Mouse (Mus musculus) midbrain, embryonic 14.5 days (tissue): ENCODE measurements at regions not wholly inside any gene's neighbourhood (a gene's known extent, or its start where the extent isn't known, plus 50 kb on each side); places are given as distances from the start of the nearest gene placed in this dataset.

ENCODE experiments used
- ATAC-seq: fragments of 200-750 bp; cut with Nextera tagmentation; 2 replicates; pipeline ENCODE4 v1.8.0; 2017; ENCODE audit warnings: moderate number of reproducible peaks, moderate library complexity; ENCODE audit not compliant: low FRiP score, low TSS enrichment
- DNase-seq: peaks from one replicate; pipeline ENCODE4 v3.0.0-alpha.2; 2015
- H3K27ac ChIP-seq: fragments of 300-500 bp; sonication (generic); replicated peaks from 2 replicates; pipeline ENCODE4 v1.5.1; 2014; ENCODE audit warnings: mild to moderate bottlenecking, low read depth, low read length, moderate library complexity
- H3K27me3 ChIP-seq: fragments of 300-500 bp; sonication (generic); 2 replicates; pipeline ENCODE4 v1.6.1; 2014; ENCODE audit warnings: low read length, control low read depth, mixed read lengths; ENCODE audit not compliant: control insufficient read depth, insufficient read depth
- H3K36me3 ChIP-seq: fragments of 300-500 bp; sonication (generic); 2 replicates; pipeline ENCODE4 v1.6.1; 2014; ENCODE audit warnings: low read length, control low read depth; ENCODE audit not compliant: control insufficient read depth, insufficient read depth
- H3K4me1 ChIP-seq: fragments of 300-500 bp; sonication (generic); 2 replicates; pipeline ENCODE4 v1.6.1; 2014; ENCODE audit warnings: mild to moderate bottlenecking, antibody characterized with exemption, low read length, control low read depth; ENCODE audit not compliant: control insufficient read depth, insufficient read depth
- H3K4me2 ChIP-seq: fragments of 300-500 bp; sonication (generic); 2 replicates; pipeline ENCODE4 v1.6.1; 2014; ENCODE audit warnings: mild to moderate bottlenecking, low read length, moderate library complexity
- H3K4me3 ChIP-seq: fragments of 300-500 bp; sonication (generic); replicated peaks from 2 replicates; pipeline ENCODE4 v1.5.1; 2014; ENCODE audit warnings: low read depth, low read length
- H3K9ac ChIP-seq: fragments of 300-500 bp; sonication (generic); replicated peaks from 2 replicates; pipeline ENCODE4 v1.6.1; 2014; ENCODE audit warnings: mild to moderate bottlenecking, low read length, moderate library complexity
- H3K9me3 ChIP-seq: fragments of 300-500 bp; sonication (generic); 2 replicates; pipeline ENCODE4 v1.6.1; 2016; ENCODE audit warnings: low read length, control low read depth, mixed read lengths; ENCODE audit not compliant: control insufficient read depth
- WGBS: fragments of 180-500 bp; shearing (Covaris S2); extraction: QIAGEN DNeasy Blood & Tissue Kit; methylation state at CpG from one replicate; pipeline ENCODE4 v1.1.7; 2014; 5-methylcytosine and 5-hydroxymethylcytosine counted together

DNA sequence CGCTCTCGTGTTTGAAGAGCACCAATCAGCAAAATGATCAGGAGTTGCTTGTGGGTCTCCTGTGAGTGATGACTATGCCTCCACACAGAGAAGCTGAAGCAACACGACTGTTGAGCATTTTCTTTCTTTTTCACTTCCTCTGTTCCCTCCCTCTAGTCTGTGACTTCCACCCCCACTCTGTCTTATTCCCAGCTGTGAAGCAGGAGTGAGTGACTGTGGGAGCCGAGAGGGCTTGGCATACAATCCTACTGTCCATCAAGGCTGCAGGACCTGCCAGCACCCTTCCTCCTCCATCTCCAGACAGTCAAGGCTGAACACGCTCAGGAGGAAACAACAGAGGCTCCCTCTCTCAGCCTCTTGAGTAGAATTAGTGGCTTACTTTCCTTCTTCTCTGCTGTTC lies 401.3 kb downstream of the Plcl1 start:
- H3K9ac ChIP-seq: no peak overlapping the region
- no peaks in the 10 kb centered on the region for H3K27me3 ChIP-seq
- H3K4me1 ChIP-seq: no peaks in the 10 kb centered on the region
- no peaks in the 10 kb centered on the region for H3K9me3 ChIP-seq
- no peak overlapping the region for H3K4me3 ChIP-seq
- DNase-seq (no peak), ATAC-seq (no peak)
- H3K4me2 ChIP-seq: no peak overlapping the region
- H3K36me3 ChIP-seq: no peaks in the 10 kb centered on the region
- no peak overlapping the region for H3K27ac ChIP-seq
- 77% methylated on average over 5 of the region's 5 CpGs for WGBS

DNA sequence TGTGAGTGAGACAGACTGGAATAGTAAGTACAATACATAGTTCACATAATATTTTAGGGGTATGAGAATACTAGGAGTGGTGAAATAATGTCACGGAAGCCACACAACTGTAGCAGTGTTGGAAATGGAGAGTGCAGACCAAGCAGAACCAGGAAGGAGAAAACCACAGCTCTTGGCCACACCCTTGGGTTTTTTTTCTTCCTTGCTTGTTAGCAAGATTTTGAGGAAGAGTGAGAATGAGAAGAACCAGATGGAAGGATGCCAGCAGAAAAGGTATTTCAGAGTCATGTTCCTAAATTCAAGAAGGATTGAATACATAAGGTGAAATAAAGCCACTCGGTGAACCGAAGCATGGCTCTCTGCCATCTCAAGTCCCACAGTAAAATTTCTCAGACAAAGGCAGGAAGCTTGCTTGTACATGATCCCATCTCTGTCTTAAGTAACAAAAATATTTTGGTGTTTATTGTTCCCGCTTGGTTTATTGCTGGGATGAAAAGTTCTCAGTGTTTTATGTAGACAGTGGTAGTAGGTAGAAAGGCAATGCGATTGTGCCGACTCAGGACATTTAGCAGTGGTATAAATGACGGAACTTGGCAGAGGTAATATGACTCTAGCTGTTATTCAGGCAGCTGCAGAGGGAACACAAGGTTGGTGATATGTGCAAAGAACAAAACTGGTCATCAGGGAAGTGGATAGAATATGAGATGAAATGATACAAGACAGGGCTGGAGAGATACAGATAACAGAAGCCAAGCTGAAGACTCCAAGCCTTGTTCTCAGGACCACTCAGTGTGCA lies 403.2 kb downstream of the Plcl1 start:
- H3K27ac ChIP-seq: no peak overlapping the region
- no peak overlapping the region for H3K9ac ChIP-seq
- ATAC-seq (no peak), DNase-seq (no peak)
- no peaks in the 10 kb centered on the region for H3K4me1 ChIP-seq
- H3K4me3 ChIP-seq: no peak overlapping the region
- no peaks in the 10 kb centered on the region for H3K9me3 ChIP-seq
- no peaks in the 10 kb centered on the region for H3K36me3 ChIP-seq
- WGBS: 91% methylated on average over 7 of the region's 7 CpGs
- H3K27me3 ChIP-seq: no peaks in the 10 kb centered on the region
- no peak overlapping the region for H3K4me2 ChIP-seq

DNA sequence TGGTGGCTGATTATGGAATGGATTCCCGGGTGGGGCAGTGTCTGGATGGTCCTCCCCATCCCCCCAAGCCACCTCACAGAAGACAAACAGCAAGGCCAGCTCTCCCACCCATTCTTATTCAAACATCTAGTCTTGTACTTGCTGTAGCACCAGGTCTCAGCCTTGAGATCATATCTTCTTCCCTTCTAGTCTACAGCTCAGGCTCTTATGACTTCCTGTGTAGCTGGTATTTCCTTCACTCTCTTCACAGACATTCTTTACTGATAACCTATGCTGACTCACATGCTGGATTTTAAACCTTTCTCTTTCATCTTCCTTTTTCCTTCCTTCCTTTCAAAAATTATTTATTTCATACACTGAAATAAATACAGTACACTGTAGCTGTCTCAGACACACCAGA lies 406.8 kb downstream of the Plcl1 start:
- Histone ChIP-seq H3K27me3 (no peaks in the 10 kb centered on the region), H3K27ac (no peak overlapping the region), H3K9ac (no peak overlapping the region), H3K4me3 (no peak overlapping the region), H3K4me1 (no peaks in the 10 kb centered on the region), H3K9me3 (no peaks in the 10 kb centered on the region), H3K4me2 (no peak overlapping the region), H3K36me3 (no peaks in the 10 kb centered on the region)
- 82% methylated on average over 1 of the region's 1 CpGs for WGBS
- DNase-seq (no peak), ATAC-seq (no peak)

DNA sequence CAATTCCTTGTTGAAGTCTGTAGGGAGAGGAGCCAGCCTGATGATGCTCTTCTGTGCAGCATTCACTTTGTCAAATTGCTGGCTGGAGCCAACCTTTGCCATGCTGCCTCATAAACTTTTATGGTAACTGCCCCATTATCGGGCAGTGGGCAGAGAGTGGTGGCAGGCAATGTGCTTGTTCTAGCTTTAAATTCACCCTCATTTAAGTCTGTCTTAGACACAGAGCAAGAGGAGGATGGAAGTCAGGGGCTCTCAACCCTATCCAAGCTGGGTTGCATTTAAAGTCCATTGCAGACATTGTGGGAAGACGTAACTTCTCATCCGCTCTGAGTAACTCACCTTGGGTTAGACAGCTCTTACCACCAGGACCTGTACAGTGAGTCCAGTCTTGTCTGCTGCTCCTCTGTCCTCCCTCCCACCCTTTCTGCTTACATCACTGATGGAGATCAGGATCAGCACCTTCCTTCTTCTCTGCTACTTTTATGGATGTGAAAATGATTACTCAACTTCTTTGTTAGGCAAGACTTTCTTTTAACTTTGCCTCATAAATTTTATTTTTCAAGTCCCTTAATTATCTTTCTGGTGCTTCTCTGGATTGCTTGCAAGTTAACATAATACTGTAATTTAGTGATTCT lies 415.3 kb downstream of the Plcl1 start:
- Histone ChIP-seq H3K36me3 (no peaks in the 10 kb centered on the region), H3K9me3 (no peaks in the 10 kb centered on the region), H3K4me1 (no peaks in the 10 kb centered on the region), H3K4me3 (no peak overlapping the region), H3K27ac (no peak overlapping the region), H3K27me3 (no peaks in the 10 kb centered on the region), H3K4me2 (no peak overlapping the region), H3K9ac (no peak overlapping the region)
- WGBS: 91% methylated on average over 3 of the region's 3 CpGs
- DNase-seq: no peak
- no peak for ATAC-seq

DNA sequence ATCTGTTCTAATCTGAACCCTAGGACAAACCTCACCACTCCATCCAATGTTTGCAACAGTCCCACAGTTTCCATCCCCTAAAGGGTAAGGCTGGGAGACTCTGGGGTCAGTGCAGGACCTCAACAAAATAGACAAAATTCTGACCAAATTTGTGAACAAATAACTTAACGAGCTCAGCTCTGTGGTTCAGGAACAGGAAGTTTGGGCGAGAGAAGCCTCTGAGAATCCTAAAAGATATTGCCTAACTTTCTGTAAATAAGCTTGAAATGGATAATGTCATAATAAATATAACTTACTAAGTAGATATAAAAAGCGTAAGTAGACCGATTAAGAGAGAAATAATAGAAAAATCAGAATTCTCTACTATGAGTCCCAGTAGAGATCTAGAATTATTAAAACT lies 416.9 kb downstream of the Plcl1 start:
- 93% methylated on average over 4 of the region's 4 CpGs for WGBS
- no peaks in the 10 kb centered on the region for H3K27me3 ChIP-seq
- H3K36me3 ChIP-seq: no peaks in the 10 kb centered on the region
- no peak overlapping the region for H3K4me2 ChIP-seq
- no peak overlapping the region for H3K9ac ChIP-seq
- no peak for DNase-seq
- no peak overlapping the region for H3K27ac ChIP-seq
- H3K9me3 ChIP-seq: no peaks in the 10 kb centered on the region
- no peaks in the 10 kb centered on the region for H3K4me1 ChIP-seq
- H3K4me3 ChIP-seq: no peak overlapping the region
- no peak for ATAC-seq

DNA sequence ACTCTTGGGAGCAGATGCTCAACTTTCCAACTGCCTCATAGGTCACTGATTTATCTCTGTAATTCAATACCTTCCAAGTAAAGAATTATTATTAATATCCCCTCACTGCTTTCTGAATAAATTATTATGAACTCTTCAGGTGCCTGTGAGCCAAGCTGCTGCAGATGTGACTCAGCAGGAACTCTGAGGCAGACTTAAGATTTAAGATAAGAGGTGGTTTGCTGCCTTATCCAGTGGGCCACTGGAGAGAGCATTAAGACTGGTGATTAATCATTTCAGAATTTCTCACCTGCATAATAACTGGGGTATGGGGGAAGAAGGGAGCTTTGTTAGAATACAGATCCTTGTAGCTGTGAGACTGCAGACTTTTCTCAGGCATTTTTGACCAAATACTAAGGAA lies 421.5 kb downstream of the Plcl1 start:
- no peaks in the 10 kb centered on the region for H3K9me3 ChIP-seq
- DNase-seq: no peak
- ATAC-seq: no peak
- no peak overlapping the region for H3K9ac ChIP-seq
- no peak overlapping the region for H3K4me2 ChIP-seq
- H3K4me3 ChIP-seq: no peak overlapping the region
- no peaks in the 10 kb centered on the region for H3K4me1 ChIP-seq
- no peaks in the 10 kb centered on the region for H3K36me3 ChIP-seq
- no peaks in the 10 kb centered on the region for H3K27me3 ChIP-seq
- no peak overlapping the region for H3K27ac ChIP-seq

DNA sequence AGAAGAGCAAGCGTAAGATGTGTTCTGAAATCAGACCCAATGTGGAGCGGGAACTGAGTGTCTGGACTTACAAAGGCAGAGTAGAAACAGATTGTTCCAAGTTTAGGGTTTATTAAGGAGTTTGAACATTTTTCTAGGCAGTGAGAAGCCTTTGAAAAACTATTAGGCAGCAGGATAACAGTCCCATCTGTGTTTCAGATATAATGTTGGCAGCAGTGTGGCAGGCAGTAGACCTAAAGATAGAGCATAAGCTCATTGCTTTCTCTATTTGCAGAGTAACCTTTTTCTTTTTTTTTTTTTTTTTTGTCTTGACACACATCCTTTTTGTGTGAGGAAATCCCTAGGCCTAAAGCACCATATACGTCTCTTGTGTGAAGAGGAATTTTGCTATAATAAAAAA lies 429.6 kb downstream of the Plcl1 start:
- no peaks in the 10 kb centered on the region for H3K9me3 ChIP-seq
- no peak for DNase-seq
- H3K4me2 ChIP-seq: no peak overlapping the region
- 92% methylated on average over 3 of the region's 3 CpGs for WGBS
- H3K4me1 ChIP-seq: no peaks in the 10 kb centered on the region
- H3K27ac ChIP-seq: no peak overlapping the region
- H3K9ac ChIP-seq: no peak overlapping the region
- no peaks in the 10 kb centered on the region for H3K36me3 ChIP-seq
- no peak for ATAC-seq
- H3K4me3 ChIP-seq: no peak overlapping the region
- H3K27me3 ChIP-seq: no peaks in the 10 kb centered on the region

DNA sequence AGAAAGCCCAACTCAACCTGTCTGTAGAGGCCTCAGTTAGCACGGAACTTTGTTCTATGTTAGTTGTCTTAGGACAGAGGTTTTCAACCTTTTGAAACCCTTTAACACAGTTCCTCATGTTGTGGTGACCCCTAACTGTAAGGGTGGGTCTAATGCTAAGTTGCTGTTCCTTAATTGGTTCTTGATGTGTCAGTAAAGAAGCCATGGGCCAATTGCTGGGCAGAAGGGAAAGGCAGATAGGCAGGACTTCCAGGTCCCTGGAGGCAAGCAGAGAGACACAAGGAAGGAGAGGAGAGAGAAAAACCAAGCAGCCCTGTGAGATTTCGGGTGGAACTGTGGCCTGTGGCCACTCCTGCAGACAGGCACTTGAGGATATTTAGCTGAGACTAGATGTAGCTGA lies 431.0 kb downstream of the Plcl1 start:
- Histone ChIP-seq H3K9ac (no peak overlapping the region), H3K27me3 (no peaks in the 10 kb centered on the region), H3K27ac (no peak overlapping the region), H3K4me2 (no peak overlapping the region), H3K4me1 (no peaks in the 10 kb centered on the region), H3K9me3 (no peaks in the 10 kb centered on the region), H3K36me3 (no peaks in the 10 kb centered on the region), H3K4me3 (no peak overlapping the region)
- ATAC-seq (no peak), DNase-seq (no peak)
- WGBS: 88% methylated on average over 2 of the region's 2 CpGs

DNA sequence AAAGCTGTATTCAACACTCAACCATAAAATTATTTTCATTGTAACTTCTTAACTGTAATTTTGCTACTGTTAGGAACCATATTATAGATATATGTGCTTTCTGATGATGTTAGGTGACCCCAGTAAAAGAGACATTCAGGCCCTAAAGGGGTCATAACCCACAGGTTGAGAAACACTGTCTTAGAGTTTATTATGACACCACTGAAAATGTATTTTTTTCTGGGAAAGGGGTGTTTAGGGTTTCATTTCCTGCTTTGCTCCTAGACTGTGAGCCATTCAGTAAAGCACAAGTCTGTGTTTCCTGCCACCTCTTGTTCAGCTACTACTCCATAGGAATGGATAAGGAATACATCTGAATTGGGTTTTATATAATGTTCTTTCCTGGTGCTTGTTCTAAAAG lies 431.6 kb downstream of the Plcl1 start:
- no peaks in the 10 kb centered on the region for H3K4me1 ChIP-seq
- H3K9me3 ChIP-seq: no peaks in the 10 kb centered on the region
- ATAC-seq (no peak), DNase-seq (no peak)
- no peak overlapping the region for H3K9ac ChIP-seq
- H3K4me3 ChIP-seq: no peak overlapping the region
- no peak overlapping the region for H3K27ac ChIP-seq
- H3K36me3 ChIP-seq: no peaks in the 10 kb centered on the region
- no peak overlapping the region for H3K4me2 ChIP-seq
- H3K27me3 ChIP-seq: no peaks in the 10 kb centered on the region
